Mouse (Mus musculus) liver, embryonic 16.5 days (tissue): ENCODE measurements around the gene Plxna3. TPM values are rescaled to one million over a fixed set of nuclear protein-coding genes. Genes with fewer than 3 reads are reported as not detected.
A peak's percentile ranks its signal among the peaks of the same experiment; 100 is the strongest.

Experiments used
- ATAC-seq: fragments of 200-750 bp; cut with Nextera tagmentation; 2 replicates; pipeline ENCODE4 v1.8.0; 2017; ENCODE audit warnings: low read depth, mild to moderate bottlenecking, moderate number of reproducible peaks, moderate library complexity
- H3K27ac ChIP-seq: fragments of 300-500 bp; sonication (generic); 2 replicates; pipeline ENCODE4 v1.5.1; 2014; ENCODE audit warnings: mild to moderate bottlenecking, low read length
- H3K27me3 ChIP-seq: fragments of 300-500 bp; sonication (generic); 2 replicates; pipeline ENCODE4 v1.6.1; 2014; ENCODE audit warnings: low read depth, low read length, mixed read lengths; ENCODE audit not compliant: control insufficient read depth, insufficient read depth
- H3K36me3 ChIP-seq: fragments of 300-500 bp; sonication (generic); 2 replicates; pipeline ENCODE4 v1.6.1; 2014; ENCODE audit warnings: mild to moderate bottlenecking; ENCODE audit not compliant: control insufficient read depth, insufficient read depth
- H3K4me1 ChIP-seq: fragments of 300-500 bp; sonication (generic); 2 replicates; pipeline ENCODE4 v1.6.1; 2014; ENCODE audit warnings: low read depth, low read length, mixed read lengths; ENCODE audit not compliant: control insufficient read depth
- H3K4me2 ChIP-seq: fragments of 300-500 bp; sonication (generic); 2 replicates; pipeline ENCODE4 v1.6.1; 2014; ENCODE audit warnings: low read depth, low read length, mixed read lengths
- H3K4me3 ChIP-seq: fragments of 300-500 bp; sonication (generic); 2 replicates; pipeline ENCODE4 v1.5.1; 2014; ENCODE audit warnings: low read depth, mild to moderate bottlenecking, low read length
- H3K9ac ChIP-seq: fragments of 300-500 bp; sonication (generic); 2 replicates; pipeline ENCODE4 v1.6.1; 2014; ENCODE audit warnings: low read depth, low read length
- H3K9me3 ChIP-seq: fragments of 300-500 bp; sonication (generic); replicated peaks from 2 replicates; pipeline ENCODE4 v1.6.1; 2016; ENCODE audit warnings: low read length; ENCODE audit not compliant: control insufficient read depth
- WGBS: fragments of 180-500 bp; shearing (Covaris S2); extraction: QIAGEN DNeasy Blood & Tissue Kit; methylation state at CpG from one replicate; pipeline ENCODE4 v1.1.7; 2014; ENCODE audit not compliant: insufficient replicate concordance; 5-methylcytosine and 5-hydroxymethylcytosine counted together
- polyA plus RNA-seq: library from polyadenylated mRNA; unstranded; fragments of >200 nt; fragmentation: Nextera tagmentation; extraction: Ambion mirVana; gene quantifications from 2 replicates; pipeline ENCODE4 v1.2.1, GENCODE M21; 2015

Gene Plxna3
- polyA plus RNA-seq, 1 experiment from 2014 or later: 1.5 TPM

DNA sequence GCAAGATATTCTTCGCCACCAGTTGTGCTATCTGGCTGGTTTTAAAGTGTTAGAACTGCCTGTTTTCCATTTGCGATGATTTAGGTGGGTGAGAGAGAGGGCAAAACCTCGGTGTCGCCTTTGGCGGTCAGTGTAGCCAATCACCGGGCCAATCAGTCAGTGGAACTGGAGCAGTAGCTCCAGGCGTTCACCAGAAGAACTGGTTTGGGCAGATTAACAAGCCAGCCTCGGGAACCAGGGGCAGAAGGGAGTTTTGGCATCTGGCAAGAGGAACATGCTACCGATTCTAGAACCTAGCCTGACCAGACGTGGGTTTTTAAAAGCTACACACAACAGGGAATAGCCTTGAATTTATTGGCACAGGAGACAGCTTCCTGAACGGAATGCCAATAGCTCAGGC is 30.3 kb downstream of the Plxna3 start:
- H3K4me2 ChIP-seq: no peak overlapping the region
- H3K27me3 ChIP-seq: no peaks in the 10 kb centered on the region
- H3K4me1 ChIP-seq: no peaks in the 10 kb centered on the region
- no peak overlapping the region for H3K27ac ChIP-seq
- H3K9ac ChIP-seq: no peak overlapping the region
- H3K36me3 ChIP-seq: no peaks in the 10 kb centered on the region
- no peaks in the 10 kb centered on the region for H3K9me3 ChIP-seq
- H3K4me3 ChIP-seq: no peak overlapping the region
- ATAC-seq: no peak
- 42% methylated on average over 11 of the region's 11 CpGs for WGBS

DNA sequence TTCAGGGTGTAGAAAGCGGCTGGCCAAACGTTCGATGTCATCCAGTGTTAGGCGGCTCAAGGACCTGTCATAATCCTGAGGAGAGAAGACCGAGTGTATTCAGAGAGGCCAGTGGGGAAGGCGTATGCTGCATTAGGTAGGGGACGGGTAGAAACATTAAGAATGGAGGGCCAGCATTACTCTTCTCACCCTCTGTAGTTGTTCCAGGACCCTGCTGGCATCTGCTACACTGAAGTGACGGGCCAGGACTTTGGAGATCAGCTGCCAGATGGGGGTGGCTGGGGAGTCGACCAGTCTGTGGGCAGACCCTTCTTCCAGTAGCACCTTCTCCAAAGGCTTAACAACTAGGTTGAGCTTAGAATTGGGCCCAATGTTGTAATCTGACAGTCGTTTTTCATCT is 38.6 kb downstream of the Plxna3 start:
- Histone ChIP-seq H3K4me1 (peaks cover 18% of the 10 kb centered on the region), H3K27ac (no peak overlapping the region; the same call in 1 of the 2 replicates), H3K9ac (peak overlapping the region; percentile 87), H3K4me3 (peak overlapping the region; percentile 77), H3K36me3 (no peaks in the 10 kb centered on the region; the same call in 1 of the 2 replicates), H3K27me3 (no peaks in the 10 kb centered on the region), H3K4me2 (peak overlapping the region; percentile 72), H3K9me3 (no peaks in the 10 kb centered on the region)
- WGBS: 49% methylated on average over 10 of the region's 10 CpGs
- ATAC-seq: no peak

DNA sequence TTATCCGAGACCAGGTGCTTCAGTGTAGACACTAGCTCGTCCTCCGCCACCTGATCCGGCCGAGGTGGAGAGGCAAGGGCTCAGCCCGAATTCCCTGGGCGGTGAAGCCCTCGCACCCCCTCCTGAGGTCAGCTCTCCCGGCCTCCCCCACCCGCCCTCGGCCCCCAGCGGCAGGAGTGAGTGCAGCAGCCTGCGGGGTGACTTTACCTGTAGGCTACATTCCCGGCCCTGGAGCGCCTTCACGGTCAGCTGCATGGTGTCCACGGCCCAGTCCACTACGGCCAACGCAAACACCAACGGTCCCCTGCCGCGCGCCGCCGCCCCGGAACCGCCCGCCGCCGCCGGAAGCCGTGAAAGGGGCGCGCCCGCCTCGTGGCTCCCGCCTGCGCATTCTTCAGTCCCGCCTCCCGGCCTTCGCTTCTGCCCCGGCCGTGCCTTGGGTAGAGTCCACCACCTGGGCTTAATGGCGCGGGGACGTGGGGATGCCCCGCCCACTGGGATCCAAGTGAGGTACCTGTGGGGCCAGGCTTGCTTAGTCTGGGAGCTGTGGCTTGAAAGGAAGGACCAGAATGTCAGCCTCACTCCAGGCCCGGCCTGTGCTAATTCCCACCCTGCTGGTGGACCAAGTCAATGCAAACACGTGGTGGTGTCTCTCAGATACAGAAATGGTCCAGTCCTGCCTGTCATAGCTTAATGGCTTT is 39.5 kb downstream of the Plxna3 start:
- H3K27ac ChIP-seq: peak overlapping the region; percentile 80
- peak overlapping the region; percentile 77 for H3K4me3 ChIP-seq
- H3K4me2 ChIP-seq: peak overlapping the region; percentile 72
- no peaks in the 10 kb centered on the region for H3K27me3 ChIP-seq
- ATAC-seq: peak; percentile 79
- peaks cover 21% of the 10 kb centered on the region for H3K4me1 ChIP-seq
- WGBS: 20% methylated on average over 47 of the region's 49 CpGs
- no peaks in the 10 kb centered on the region for H3K9me3 ChIP-seq
- no peaks in the 10 kb centered on the region; the same call in 1 of the 2 replicates for H3K36me3 ChIP-seq
- H3K9ac ChIP-seq: peak overlapping the region; percentile 87

DNA sequence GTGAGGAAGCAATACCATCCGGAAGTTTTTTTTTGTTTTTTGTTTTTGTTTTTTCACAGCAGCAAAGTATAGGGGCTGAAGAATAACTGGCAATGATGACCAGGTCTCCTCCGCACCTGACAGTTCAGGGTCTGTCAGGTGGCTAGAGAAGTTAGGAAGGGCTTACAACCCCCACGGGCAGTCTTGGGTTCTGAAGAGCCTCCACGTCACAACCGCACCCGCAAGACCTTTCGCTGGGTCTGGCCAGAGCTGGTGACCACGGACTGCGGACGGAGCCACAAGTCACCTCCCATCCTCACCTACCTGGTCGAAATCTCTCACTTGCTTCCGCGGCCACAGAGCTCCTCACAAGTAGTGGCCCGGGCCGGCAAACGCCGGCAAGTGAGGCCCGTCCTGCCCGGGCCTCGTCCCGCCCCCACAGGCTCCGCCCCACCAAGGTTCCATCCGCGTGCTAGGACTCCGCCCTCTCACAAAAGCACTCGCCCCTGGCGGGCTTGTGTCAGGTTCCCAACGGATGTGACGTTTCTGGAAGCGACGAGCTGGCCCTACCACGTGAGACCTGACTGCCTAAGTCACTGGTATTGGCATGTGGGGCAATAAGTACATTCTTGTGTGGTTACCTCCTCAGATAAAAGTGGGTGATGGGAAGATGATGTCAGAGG is 44.2 kb downstream of the Plxna3 start, which contains the start of the genes Ubl4a and Slc10a3:
Gene Ubl4a, minus strand, starts transcription at position 331 of the 662 bp plus-strand sequence.
Gene Slc10a3, minus strand, starts transcription at position 462 of the 662 bp plus-strand sequence.
- H3K4me1 ChIP-seq: peaks cover 12% of the 10 kb centered on the region
- H3K9ac ChIP-seq: peak within 1 kb of the TSS; percentile 70
- ATAC-seq: peak; percentile 91
- no peaks in the 10 kb centered on the region for H3K36me3 ChIP-seq
- WGBS: 22% methylated on average over 31 of the region's 32 CpGs
- no peaks in the 10 kb centered on the region for H3K9me3 ChIP-seq
- H3K27me3 ChIP-seq: no peaks in the 10 kb centered on the region
- H3K27ac ChIP-seq: peak within 1 kb of the TSS; percentile 2; the same call in 1 of the 2 replicates
- H3K4me2 ChIP-seq: peak within 1 kb of the TSS; percentile 58
- peak within 1 kb of the TSS; percentile 60 for H3K4me3 ChIP-seq

DNA sequence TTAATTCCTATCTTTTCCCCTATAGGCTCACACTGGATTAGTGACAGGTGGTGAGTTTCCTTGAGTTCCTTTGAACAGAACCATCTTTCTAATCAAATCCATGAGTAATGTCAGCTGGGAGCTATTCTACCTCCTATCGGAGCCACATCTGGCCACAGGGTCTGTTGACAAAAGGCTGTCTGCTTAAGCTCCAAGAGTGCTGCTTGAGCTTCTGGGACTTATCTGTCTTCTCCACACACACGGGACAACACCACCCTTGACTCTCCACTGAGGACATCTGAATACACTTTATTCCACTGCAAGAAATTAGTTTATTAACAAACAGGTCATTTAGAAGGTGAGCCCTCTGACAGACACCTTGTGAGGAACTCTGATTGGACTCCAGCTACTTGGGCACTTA is 55.6 kb downstream of the Plxna3 start:
- peak; percentile 88 for ATAC-seq
- no peaks in the 10 kb centered on the region for H3K9me3 ChIP-seq
- H3K36me3 ChIP-seq: no peaks in the 10 kb centered on the region
- H3K27ac ChIP-seq: 0 out of 2 replicates have a peak overlapping the region, but pooled peaks have one; percentile 45
- H3K4me1 ChIP-seq: peaks cover 17% of the 10 kb centered on the region
- H3K4me3 ChIP-seq: no peak overlapping the region
- H3K9ac ChIP-seq: no peak overlapping the region
- H3K4me2 ChIP-seq: peak overlapping the region; percentile 24
- WGBS: 43% methylated on average over 2 of the region's 2 CpGs
- no peaks in the 10 kb centered on the region for H3K27me3 ChIP-seq

DNA sequence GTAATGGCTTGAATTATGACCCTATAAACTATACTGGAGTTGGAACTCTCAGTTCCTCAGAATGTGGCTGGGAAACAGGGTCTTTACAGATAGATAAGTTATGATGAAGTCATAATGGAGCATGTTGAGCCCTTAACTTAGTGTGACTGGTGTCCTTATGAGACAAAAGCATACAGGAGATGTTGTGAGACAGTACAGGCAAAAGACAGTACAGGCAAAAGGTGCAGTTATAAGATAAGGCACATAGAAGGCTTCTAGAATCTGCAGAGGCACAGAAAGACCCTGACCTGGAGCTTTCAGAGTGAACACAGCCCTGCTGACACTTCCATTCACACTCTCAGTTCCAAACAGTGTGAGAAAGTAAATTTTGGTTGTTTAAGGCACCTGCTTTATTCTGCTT is 59.3 kb downstream of the Plxna3 start:
- no peak for ATAC-seq
- Histone ChIP-seq H3K36me3 (no peaks in the 10 kb centered on the region), H3K4me1 (peaks cover 21% of the 10 kb centered on the region), H3K4me3 (no peak overlapping the region), H3K9me3 (no peaks in the 10 kb centered on the region), H3K4me2 (no peak overlapping the region; the same call in 1 of the 2 replicates), H3K9ac (no peak overlapping the region), H3K27me3 (no peaks in the 10 kb centered on the region), H3K27ac (peak overlapping the region; percentile 74)

DNA sequence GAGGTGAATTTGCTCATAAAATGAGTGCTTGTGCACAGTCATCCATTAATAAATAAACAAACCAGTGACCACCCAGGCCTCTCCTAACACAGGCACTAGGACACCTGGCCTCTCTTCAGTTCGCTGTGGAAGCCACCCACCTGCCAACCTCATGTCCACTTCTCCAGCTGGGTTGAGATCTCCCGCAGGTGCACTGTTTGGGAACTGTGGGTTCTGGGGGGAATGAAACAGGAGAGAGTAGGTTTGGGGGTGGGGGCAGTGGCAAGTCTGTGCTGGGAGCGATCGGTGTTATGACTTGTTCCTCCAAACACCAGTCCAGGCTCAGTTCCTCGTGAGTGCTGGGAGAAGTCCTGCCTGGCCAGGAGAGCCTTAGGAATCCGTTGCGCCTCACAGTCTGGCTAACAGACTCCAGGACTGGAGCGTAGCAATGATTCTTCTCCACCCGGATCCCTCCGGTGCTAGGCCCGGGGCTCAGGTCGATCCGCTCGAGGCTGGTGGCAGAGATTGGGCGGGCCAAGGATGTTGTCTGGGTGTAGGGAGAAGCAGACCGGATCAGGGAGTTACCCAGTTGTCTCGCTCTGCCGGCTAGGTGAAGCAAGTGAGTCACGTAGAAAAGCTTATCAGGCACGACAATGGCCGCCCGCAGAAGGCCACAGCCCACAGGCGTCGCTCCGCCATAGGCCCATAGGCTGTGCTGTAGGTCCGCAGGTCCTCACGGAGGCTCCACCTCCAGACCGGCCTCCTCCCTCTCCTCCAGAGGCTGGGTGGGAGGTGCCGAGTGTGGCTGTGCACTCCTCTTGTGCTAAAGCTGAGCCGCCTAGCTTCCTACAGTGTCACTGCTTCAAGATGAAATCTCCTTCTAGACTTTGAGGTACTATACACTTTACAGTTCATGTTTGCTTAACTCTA is 63.9 kb downstream of the Plxna3 start, which contains the start of the genes Fam3a and Ikbkg:
Gene Fam3a, minus strand, starts transcription at position 738 of the 909 bp plus-strand sequence.
Gene Ikbkg, plus strand, starts transcription at position 756 of the 909 bp plus-strand sequence.
- Histone ChIP-seq H3K4me1 (peaks cover 12% of the 10 kb centered on the region), H3K27ac (peak within 1 kb of the TSS; percentile 96), H3K36me3 (no peaks in the 10 kb centered on the region), H3K4me2 (peak within 1 kb of the TSS; percentile 79), H3K9ac (peak within 1 kb of the TSS; percentile 80), H3K27me3 (no peaks in the 10 kb centered on the region), H3K4me3 (peak within 1 kb of the TSS; percentile 70), H3K9me3 (no peaks in the 10 kb centered on the region)
- WGBS: 20% methylated on average over 30 of the region's 30 CpGs
- ATAC-seq: peak; percentile 100
